In the genomic region with DNA sequence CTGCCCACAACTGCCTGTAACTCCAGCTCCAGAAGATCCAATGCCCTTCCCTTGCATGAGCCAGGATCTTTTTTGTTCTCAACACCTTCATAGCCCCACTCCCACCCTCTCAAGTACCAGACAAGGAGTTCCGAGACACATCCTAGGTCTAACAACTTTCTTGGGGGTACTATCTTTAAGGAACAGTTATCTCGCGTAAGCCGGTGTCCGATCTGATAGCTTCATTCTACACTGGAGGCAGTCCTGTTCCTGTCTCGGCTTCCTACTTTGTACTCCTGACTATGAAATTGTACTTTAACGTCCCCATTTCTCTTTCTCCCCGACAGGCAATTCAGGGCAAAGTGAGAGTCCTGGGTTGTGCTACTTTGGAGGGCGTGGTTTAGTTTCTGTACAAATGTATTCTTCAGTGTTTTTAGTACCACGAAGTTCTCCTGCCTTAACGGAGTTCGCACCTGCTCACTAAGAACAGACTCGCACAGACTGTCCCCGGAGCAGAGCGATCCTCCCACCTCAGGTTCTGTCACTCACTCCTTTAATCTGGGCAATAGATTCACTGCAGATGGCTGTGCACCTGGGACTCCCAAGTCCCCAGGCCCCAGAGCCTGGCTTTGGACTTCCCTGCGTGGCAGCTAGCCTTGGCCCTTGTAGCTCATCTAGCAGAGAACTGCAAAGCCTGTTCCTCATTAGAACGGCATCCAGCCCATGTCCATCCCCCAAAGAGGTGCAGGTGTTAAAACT, we compare ENCODE assay signal across 16 mouse cellular contexts. TPM values are rescaled to one million over a fixed set of nuclear protein-coding genes. Genes with fewer than 3 reads are reported as not detected.
A peak's percentile ranks its signal among the peaks of the same experiment; 100 is the strongest.
DNase-seq lines count a peak whose midpoint lies in the region; ATAC-seq and TF ChIP-seq lines count a peak whose summit lies in the region.
"Had no signal": no experiment of that assay in that cellular context is flagged by ENCODE, and none has a peak within 500 bp of the region (broad histone marks: within the 10 kb centered on the region; RNA-seq: fewer than 3 reads in every experiment).

No protein-coding gene starts in this region.

- no peak for TF ChIP-seq CTCF in thymus, adult 2 months (IDR thresholded peaks at IDR 0.05; ENCODE audit: borderline replicate concordance, control insufficient read depth, extremely low read depth, insufficient read depth, low read length, poor library complexity)

- DNase-seq in kidney, adult 11 months, result no peak
- peak; percentile 6 for DNase-seq in thymus, postnatal 25 days
- DNase-seq in thymus, adult 2 months, result no peak
- DNase-seq in embryonic facial prominence, embryonic 10.5 days (ENCODE audit: low spot score), result peak; percentile 21
- DNase-seq in yolk sac, embryonic 10.5 days (ENCODE audit: low spot score), result no peak
- no peak for DNase-seq in kidney, postnatal 10 days
- DNase-seq: heart, adult 11 months had no signal

- H3K9me3 ChIP-seq in kidney, embryonic 16.5 days (ENCODE audit: low read length), result no peaks in the 10 kb centered on the region
- no peaks in the 10 kb centered on the region for H3K9me3 ChIP-seq in embryonic facial prominence, embryonic 10.5 days
- H3K9me3 ChIP-seq: embryonic facial prominence, embryonic 13.5 days; kidney, embryonic 15.5 days; liver, embryonic 15.5 days; midbrain, embryonic 15.5 days; neural tube, embryonic 13.5 days had no signal

- WGBS in kidney, embryonic 16.5 days, result 54% methylated on average over 17 of the region's 17 CpGs
- 66% methylated on average over 17 of the region's 17 CpGs for WGBS in thymus, adult 2 months
- 82% methylated on average over 17 of the region's 17 CpGs for WGBS in embryonic facial prominence, embryonic 10.5 days

- no peak for TF ChIP-seq POLR2A in thymus, adult 2 months (IDR thresholded peaks at IDR 0.05; ENCODE audit: control insufficient read depth, extremely low read depth, insufficient read depth, low read length, poor library complexity)

- no peak overlapping the region for H3K4me2 ChIP-seq in kidney, embryonic 16.5 days (replicated peaks; ENCODE audit: low read depth, low read length)
- H3K4me2 ChIP-seq: embryonic facial prominence, embryonic 13.5 days; kidney, embryonic 15.5 days; liver, embryonic 15.5 days; midbrain, embryonic 15.5 days; neural tube, embryonic 13.5 days had no signal

- H3K27ac ChIP-seq in kidney, embryonic 16.5 days (ENCODE audit: low read length), result no peak overlapping the region
- H3K27ac ChIP-seq in thymus, adult 2 months (ENCODE audit: control insufficient read depth, insufficient read depth, low read length), result no peak overlapping the region
- H3K27ac ChIP-seq in embryonic facial prominence, embryonic 10.5 days (replicated peaks), result no peak overlapping the region
- H3K27ac ChIP-seq: embryonic facial prominence, embryonic 13.5 days; kidney, embryonic 15.5 days; liver, embryonic 15.5 days; macrophage; midbrain, embryonic 15.5 days; neural tube, embryonic 13.5 days had no signal

- no peaks in the 10 kb centered on the region for H3K36me3 ChIP-seq in kidney, embryonic 16.5 days (ENCODE audit: insufficient read depth, low read length)
- no peaks in the 10 kb centered on the region for H3K36me3 ChIP-seq in thymus, adult 2 months (ENCODE audit: control insufficient read depth, insufficient read depth, low read length)
- H3K36me3 ChIP-seq in embryonic facial prominence, embryonic 10.5 days (replicated peaks), result no peaks in the 10 kb centered on the region
- H3K36me3 ChIP-seq: embryonic facial prominence, embryonic 13.5 days; kidney, embryonic 15.5 days; liver, embryonic 15.5 days; midbrain, embryonic 15.5 days; neural tube, embryonic 13.5 days had no signal

- H3K9ac ChIP-seq in kidney, embryonic 16.5 days (replicated peaks; ENCODE audit: low read length), result no peak overlapping the region
- H3K9ac ChIP-seq: embryonic facial prominence, embryonic 13.5 days; kidney, embryonic 15.5 days; liver, embryonic 15.5 days; midbrain, embryonic 15.5 days; neural tube, embryonic 13.5 days had no signal

- no peak overlapping the region for H3K4me3 ChIP-seq in kidney, embryonic 16.5 days (ENCODE audit: low read length)
- H3K4me3 ChIP-seq in thymus, adult 2 months (ENCODE audit: control insufficient read depth, insufficient read depth, low read length), result no peak overlapping the region
- no peak overlapping the region for H3K4me3 ChIP-seq in embryonic facial prominence, embryonic 10.5 days
- H3K4me3 ChIP-seq: embryonic facial prominence, embryonic 13.5 days; kidney, embryonic 15.5 days; liver, embryonic 15.5 days; midbrain, embryonic 15.5 days; neural tube, embryonic 13.5 days had no signal

- ATAC-seq in kidney, embryonic 16.5 days (ENCODE audit: low FRiP score, low TSS enrichment), result 0 out of 2 replicates have a peak, but pooled peaks have one; percentile 31
- ATAC-seq: midbrain, embryonic 15.5 days had no signal

- no peaks in the 10 kb centered on the region for H3K4me1 ChIP-seq in kidney, embryonic 16.5 days (ENCODE audit: insufficient read depth, low read length)
- peaks cover 15% of the 10 kb centered on the region for H3K4me1 ChIP-seq in thymus, adult 2 months (replicated peaks; ENCODE audit: control insufficient read depth, insufficient read depth, low read length)
- H3K4me1 ChIP-seq in embryonic facial prominence, embryonic 10.5 days, result peaks cover 6% of the 10 kb centered on the region; the same call in 1 of the 2 replicates
- H3K4me1 ChIP-seq: embryonic facial prominence, embryonic 13.5 days; kidney, embryonic 15.5 days; liver, embryonic 15.5 days; midbrain, embryonic 15.5 days; neural tube, embryonic 13.5 days had no signal

- H3K27me3 ChIP-seq in kidney, embryonic 16.5 days (ENCODE audit: insufficient read depth, low read length), result no peaks in the 10 kb centered on the region
- H3K27me3 ChIP-seq in thymus, adult 2 months (ENCODE audit: control insufficient read depth, insufficient read depth, low read length), result no peaks in the 10 kb centered on the region
- no peaks in the 10 kb centered on the region for H3K27me3 ChIP-seq in embryonic facial prominence, embryonic 10.5 days (replicated peaks; ENCODE audit: low read depth, poor library complexity, severe bottlenecking)
- H3K27me3 ChIP-seq: CH12.LX; embryonic facial prominence, embryonic 13.5 days; kidney, embryonic 15.5 days; midbrain, embryonic 15.5 days; neural tube, embryonic 13.5 days had no signal

RNA-seq across cellular contexts. Expression of gene Avpr1b, which starts 19.9 kb away (rescaled TPM):
- not detected in 2 replicates for polyA plus RNA-seq in kidney, embryonic 16.5 days (2015; fragmentation: Nextera tagmentation; extraction: Ambion mirVana)
- 0.04 TPM in 1 of 2 replicates, not detected in the other for polyA plus RNA-seq in thymus, adult 2 months (2012; rRNA removed)
- polyA plus RNA-seq in embryonic facial prominence, embryonic 10.5 days (2016; fragmentation: Nextera tagmentation; extraction: Ambion mirVana), result 0.08 TPM in 1 of 2 replicates, not detected in the other
- polyA plus RNA-seq: embryonic facial prominence, embryonic 13.5 days; kidney, embryonic 15.5 days; liver, embryonic 15.5 days; macrophage; midbrain, embryonic 15.5 days; neural tube, embryonic 13.5 days; urinary bladder, adult 2 months had no signal

RNA-seq across cellular contexts. Expression of gene Fam72a, which starts 51.4 kb away (rescaled TPM):
- polyA plus RNA-seq in kidney, embryonic 16.5 days (2015; fragmentation: Nextera tagmentation; extraction: Ambion mirVana), result 2.1 and 2.6 TPM in 2 replicates
- 1.8 and 1.9 TPM in 2 replicates for polyA plus RNA-seq in thymus, adult 2 months (2012; rRNA removed)
- 4.1 and 4.3 TPM in 2 replicates for polyA plus RNA-seq in embryonic facial prominence, embryonic 10.5 days (2016; fragmentation: Nextera tagmentation; extraction: Ambion mirVana)

RNA-seq across cellular contexts. Expression of gene Srgap2, which starts 52.0 kb away (rescaled TPM):
- polyA plus RNA-seq in kidney, embryonic 16.5 days (2015; fragmentation: Nextera tagmentation; extraction: Ambion mirVana), result 11.5 and 18.1 TPM in 2 replicates
- 28.3 and 37.6 TPM in 2 replicates for polyA plus RNA-seq in thymus, adult 2 months (2012; rRNA removed)
- polyA plus RNA-seq in embryonic facial prominence, embryonic 10.5 days (2016; fragmentation: Nextera tagmentation; extraction: Ambion mirVana), result 17.5 TPM in 2 replicates

RNA-seq across cellular contexts. Expression of gene Ctse, which starts 59.0 kb away (rescaled TPM):
- polyA plus RNA-seq in kidney, embryonic 16.5 days (2015; fragmentation: Nextera tagmentation; extraction: Ambion mirVana), result 11.4 and 14.1 TPM in 2 replicates
- 6.4 and 6.8 TPM in 2 replicates for polyA plus RNA-seq in thymus, adult 2 months (2012; rRNA removed)
- 0.06 TPM in 1 of 2 replicates, not detected in the other for polyA plus RNA-seq in embryonic facial prominence, embryonic 10.5 days (2016; fragmentation: Nextera tagmentation; extraction: Ambion mirVana)
- polyA plus RNA-seq: embryonic facial prominence, embryonic 13.5 days; neural tube, embryonic 13.5 days had no signal

Comparison
In these comparisons a context has a peak if more than half of its experiments do, and no peak if none do; other contexts are left out.
1. DNase-seq: peak in thymus, postnatal 25 days (single experiment) and embryonic facial prominence, embryonic 10.5 days (single experiment); none in kidney, adult 11 months (single experiment), thymus, adult 2 months (single experiment), yolk sac, embryonic 10.5 days (single experiment) and kidney, postnatal 10 days (single experiment).